Mouse (Mus musculus) CD8-positive naive resting alpha-beta T cell, adult 2 months (primary cell): ENCODE data around the gene Cers2.

Experiments
- DNase-seq, 2 experiments: peaks; one replicate each; pipeline ENCODE4 v3.0.0; 2022; ENCODE audit warnings: low read depth in 2 of 2, low spot score in 2 of 2

Cers2 gene

DNA sequence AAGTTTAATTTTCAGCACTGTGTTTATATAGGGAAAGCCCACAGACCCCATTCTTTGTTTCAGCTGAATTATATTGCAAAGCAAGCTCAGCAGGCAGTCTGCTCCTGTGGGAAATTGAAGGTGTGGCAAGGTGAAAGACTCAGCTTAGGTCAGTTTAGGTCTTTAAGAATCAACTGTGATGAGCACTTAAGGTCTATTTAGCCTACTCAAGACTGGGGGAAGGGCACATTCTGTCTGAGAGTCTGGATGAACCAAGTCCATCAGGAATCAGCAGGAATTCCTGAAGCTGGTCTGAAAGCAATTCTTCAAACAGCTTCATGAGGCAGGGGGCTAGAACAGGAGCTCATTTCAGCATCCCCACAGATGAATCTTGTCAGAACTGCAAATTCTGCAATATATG, 55.5 kb downstream of the Cers2 start:
- DNase-seq = no peak
